Mouse (Mus musculus) heart, adult 2 months (tissue): ENCODE data around the gene Gm21887. TPM values are rescaled to one million over a fixed set of nuclear protein-coding genes. Genes with fewer than 3 reads are reported as not detected.
"Not testable (repeated sequence)": the region's sequence is repeated elsewhere in the genome, so short reads cannot be mapped to it uniquely, and the experiment has no call there.

ENCODE experiments used
- DNase-seq, 2 experiments: peaks; one replicate each; pipeline ENCODE4 v3.0.0; 2021
- H3K27ac ChIP-seq: fragments of 200-600 bp; 2 replicates; pipeline ENCODE4 v1.8.1; 2022
- H3K27me3 ChIP-seq: fragments of 200-500 bp; 2 replicates; pipeline ENCODE4 v1.6.1; 2012; ENCODE audit warnings: mild to moderate bottlenecking, low read length, inconsistent platforms, mixed read lengths; ENCODE audit not compliant: control insufficient read depth, insufficient read depth
- H3K36me3 ChIP-seq: fragments of 200-500 bp; 2 replicates; pipeline ENCODE4 v1.6.1; 2012; ENCODE audit warnings: low read length, inconsistent platforms; ENCODE audit not compliant: control insufficient read depth, insufficient read depth
- H3K4me1 ChIP-seq: fragments of 200-500 bp; 2 replicates; pipeline ENCODE4 v1.6.1; 2011; ENCODE audit warnings: low read length; ENCODE audit not compliant: control insufficient read depth, insufficient read depth
- H3K4me3 ChIP-seq: fragments of 200-600 bp; 2 replicates; pipeline ENCODE4 v1.8.1; 2022
- H3K79me2 ChIP-seq: fragments of 200-500 bp; replicated peaks from 2 replicates; pipeline ENCODE4 v1.6.1; 2012; ENCODE audit warnings: mild to moderate bottlenecking, inconsistent platforms, low read length, moderate library complexity, mixed read lengths; ENCODE audit not compliant: control insufficient read depth, insufficient read depth
- H3K9ac ChIP-seq: fragments of 200-500 bp; 2 replicates; pipeline ENCODE4 v1.6.1; 2012; ENCODE audit warnings: low read depth, mild to moderate bottlenecking, control low read depth, inconsistent platforms, low read length, mixed read lengths
- WGBS: fragments of 180-500 bp; shearing (Covaris S2); methylation state at CpG from one replicate; pipeline ENCODE4 v1.1.7; 2018; 5-methylcytosine and 5-hydroxymethylcytosine counted together
- intact Hi-C: fragments of 180-260 bp; cut with DNase I; formaldehyde crosslinking; loops from one replicate; pipeline ENCODE4 v1.15.1; 2025
- polyA plus RNA-seq: library from polyadenylated mRNA; depleted of rRNA; stranded (reverse); fragments of >200 nt; gene quantifications from 2 replicates; pipeline ENCODE4 v1.2.3, GENCODE M21; 2012
- total RNA-seq, 2 experiments: library from RNA; stranded (reverse); gene quantifications; 2 replicates each; pipeline ENCODE4 v1.2.3; 2021

The Gm21887 gene
- total and polyA plus RNA-seq, 3 experiments, result 22.9 to 60.9 (median 27.8) TPM

- not testable (repeated sequence) for H3K9ac ChIP-seq, H3K27me3 ChIP-seq, H3K36me3 ChIP-seq, H3K4me3 ChIP-seq, H3K4me1 ChIP-seq, H3K79me2 ChIP-seq
- peak overlapping the region; percentile 0; the same call in 1 of the 2 replicates for H3K27ac ChIP-seq
- peak; percentile 22 to 23 for DNase-seq
- intact Hi-C loops, result loop anchor here (5.0 kb wide), 1 partner anchor 93 kb away; no protein-coding TSS in a partner anchor
- WGBS, result 43% methylated on average over 6 of the region's 6 CpGs
These were observed 34.5 kb upstream of the Gm21887 start for GRCm38 (mm10) chrX:169974974-169975373.

GRCm38 (mm10) chrX:169975681-169976131 lies 33.8 kb upstream of the Gm21887 start:
- H3K36me3 ChIP-seq, H3K4me1 ChIP-seq, H3K79me2 ChIP-seq, H3K27ac ChIP-seq, H3K27me3 ChIP-seq, H3K9ac ChIP-seq, H3K4me3 ChIP-seq: not testable (repeated sequence)
- 38% methylated on average over 3 of the region's 3 CpGs for WGBS
- peak; percentile 17 to 39 for DNase-seq
- intact Hi-C loops, result loop anchor here (5.0 kb wide), 1 partner anchor 93 kb away; no protein-coding TSS in a partner anchor

- not testable (repeated sequence) for H3K79me2 ChIP-seq, H3K27me3 ChIP-seq, H3K27ac ChIP-seq, H3K36me3 ChIP-seq, H3K4me1 ChIP-seq, DNase-seq, H3K4me3 ChIP-seq, H3K9ac ChIP-seq
- WGBS, result 57% methylated on average over 5 of the region's 5 CpGs
- intact Hi-C loops, result loop anchor here (5.0 kb wide), 1 partner anchor 94 kb away; no protein-coding TSS in a partner anchor
These were observed 33.1 kb upstream of the Gm21887 start for GRCm38 (mm10) chrX:169976340-169976739.

GRCm38 (mm10) chrX:169977856-169978435 lies 31.5 kb upstream of the Gm21887 start:
- intact Hi-C loops, result loop anchor here (2.0 to 5.0 kb wide), 3 partner anchors 96 to 179 kb away; no protein-coding TSS in a partner anchor
- not testable (repeated sequence) for DNase-seq, H3K4me1 ChIP-seq, H3K9ac ChIP-seq, H3K79me2 ChIP-seq, H3K4me3 ChIP-seq, H3K27me3 ChIP-seq, H3K36me3 ChIP-seq
- H3K27ac ChIP-seq, result peak overlapping the region; percentile 52
- WGBS, result 78% methylated on average over 7 of the region's 7 CpGs

GRCm38 (mm10) chrX:169978436-169979381 lies 30.8 kb upstream of the Gm21887 start:
- H3K36me3 ChIP-seq, H3K4me1 ChIP-seq, H3K79me2 ChIP-seq, H3K27me3 ChIP-seq: not testable (repeated sequence)
- H3K9ac ChIP-seq, result peak overlapping the region; percentile 8
- DNase-seq, result peak; percentile 83 to 91
- intact Hi-C loops, result loop anchor here (2.0 to 5.0 kb wide), 3 partner anchors 96 to 180 kb away; no protein-coding TSS in a partner anchor
- WGBS, result 44% methylated on average over 29 of the region's 29 CpGs
- peak overlapping the region; percentile 28 for H3K4me3 ChIP-seq
- H3K27ac ChIP-seq, result peak overlapping the region; percentile 52

GRCm38 (mm10) chrX:169979461-169980202 lies 29.8 kb upstream of the Gm21887 start:
- not testable (repeated sequence) for H3K27me3 ChIP-seq, H3K79me2 ChIP-seq, H3K9ac ChIP-seq, H3K36me3 ChIP-seq, H3K4me1 ChIP-seq
- intact Hi-C loops, result loop anchor here (2.0 to 5.0 kb wide), 3 partner anchors 97 to 181 kb away; no protein-coding TSS in a partner anchor
- DNase-seq, result peak in 1 of 2 experiments; percentile 41
- H3K4me3 ChIP-seq, result peak overlapping the region; percentile 1; the same call in 1 of the 2 replicates
- 71% methylated on average over 20 of the region's 20 CpGs for WGBS
- peak overlapping the region; percentile 44 for H3K27ac ChIP-seq

GRCm38 (mm10) chrX:169980203-169980556 lies 29.3 kb upstream of the Gm21887 start:
- H3K4me1 ChIP-seq, H3K36me3 ChIP-seq, H3K4me3 ChIP-seq, H3K9ac ChIP-seq, intact Hi-C loops, H3K27me3 ChIP-seq, H3K79me2 ChIP-seq: not testable (repeated sequence)
- peak; percentile 27 to 38 for DNase-seq
- WGBS, result 55% methylated on average over 6 of the region's 6 CpGs
- peak overlapping the region; percentile 44 for H3K27ac ChIP-seq
